Mouse (Mus musculus) midbrain, embryonic 14.5 days (tissue): ENCODE measurements around the gene Gm27179. TPM values are rescaled to one million over a fixed set of nuclear protein-coding genes. Genes with fewer than 3 reads are reported as not detected.
"Not testable (repeated sequence)": the region's sequence is repeated elsewhere in the genome, so short reads cannot be mapped to it uniquely, and the experiment has no call there.

Experiments
- ATAC-seq: fragments of 200-750 bp; cut with Nextera tagmentation; 2 replicates; pipeline ENCODE4 v1.8.0; 2017; ENCODE audit warnings: moderate number of reproducible peaks, moderate library complexity; ENCODE audit not compliant: low FRiP score, low TSS enrichment
- DNase-seq: peaks from one replicate; pipeline ENCODE4 v3.0.0-alpha.2; 2015
- H3K27ac ChIP-seq: fragments of 300-500 bp; sonication (generic); replicated peaks from 2 replicates; pipeline ENCODE4 v1.5.1; 2014; ENCODE audit warnings: mild to moderate bottlenecking, low read depth, low read length, moderate library complexity
- H3K27me3 ChIP-seq: fragments of 300-500 bp; sonication (generic); 2 replicates; pipeline ENCODE4 v1.6.1; 2014; ENCODE audit warnings: low read length, control low read depth, mixed read lengths; ENCODE audit not compliant: control insufficient read depth, insufficient read depth
- H3K36me3 ChIP-seq: fragments of 300-500 bp; sonication (generic); 2 replicates; pipeline ENCODE4 v1.6.1; 2014; ENCODE audit warnings: low read length, control low read depth; ENCODE audit not compliant: control insufficient read depth, insufficient read depth
- H3K4me1 ChIP-seq: fragments of 300-500 bp; sonication (generic); 2 replicates; pipeline ENCODE4 v1.6.1; 2014; ENCODE audit warnings: mild to moderate bottlenecking, antibody characterized with exemption, low read length, control low read depth; ENCODE audit not compliant: control insufficient read depth, insufficient read depth
- H3K4me2 ChIP-seq: fragments of 300-500 bp; sonication (generic); 2 replicates; pipeline ENCODE4 v1.6.1; 2014; ENCODE audit warnings: mild to moderate bottlenecking, low read length, moderate library complexity
- H3K4me3 ChIP-seq: fragments of 300-500 bp; sonication (generic); replicated peaks from 2 replicates; pipeline ENCODE4 v1.5.1; 2014; ENCODE audit warnings: low read depth, low read length
- H3K9ac ChIP-seq: fragments of 300-500 bp; sonication (generic); replicated peaks from 2 replicates; pipeline ENCODE4 v1.6.1; 2014; ENCODE audit warnings: mild to moderate bottlenecking, low read length, moderate library complexity
- H3K9me3 ChIP-seq: fragments of 300-500 bp; sonication (generic); 2 replicates; pipeline ENCODE4 v1.6.1; 2016; ENCODE audit warnings: low read length, control low read depth, mixed read lengths; ENCODE audit not compliant: control insufficient read depth
- WGBS: fragments of 180-500 bp; shearing (Covaris S2); extraction: QIAGEN DNeasy Blood & Tissue Kit; methylation state at CpG from one replicate; pipeline ENCODE4 v1.1.7; 2014; 5-methylcytosine and 5-hydroxymethylcytosine counted together
- polyA plus RNA-seq: library from polyadenylated mRNA; unstranded; fragments of >200 nt; fragmentation: Nextera tagmentation; extraction: Ambion mirVana; gene quantifications from 2 replicates; pipeline ENCODE4 v1.2.1, GENCODE M21; 2014

The Gm27179 gene
- polyA plus RNA-seq, 1 experiment from 2014 or later = not detected

DNA sequence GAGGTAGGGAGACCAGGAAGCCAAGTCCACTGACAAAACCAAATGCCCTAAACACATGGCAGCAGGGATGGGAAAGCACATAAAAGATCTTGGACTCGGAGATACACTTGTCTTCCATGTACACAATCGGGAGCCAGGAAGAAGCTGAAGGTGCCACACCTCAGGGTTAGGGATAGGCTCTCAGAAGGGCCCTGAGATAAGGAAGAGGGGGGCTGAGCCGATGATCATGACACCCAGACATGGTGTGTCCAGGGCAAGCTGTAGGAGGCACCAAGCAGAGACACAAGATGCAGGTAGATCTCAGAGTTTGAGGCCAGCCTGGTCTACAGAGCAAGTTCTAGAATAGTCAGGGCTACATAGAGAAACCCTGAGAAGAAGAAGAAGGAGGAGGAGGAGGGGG lies 17.8 kb downstream of the Gm27179 start:
- H3K4me2 ChIP-seq, H3K4me1 ChIP-seq, H3K27me3 ChIP-seq, DNase-seq, H3K9me3 ChIP-seq, H3K36me3 ChIP-seq, H3K9ac ChIP-seq, H3K27ac ChIP-seq, H3K4me3 ChIP-seq, ATAC-seq: not testable (repeated sequence)
- WGBS = no CpG with 5 or more reads among the region's 3 CpGs

DNA sequence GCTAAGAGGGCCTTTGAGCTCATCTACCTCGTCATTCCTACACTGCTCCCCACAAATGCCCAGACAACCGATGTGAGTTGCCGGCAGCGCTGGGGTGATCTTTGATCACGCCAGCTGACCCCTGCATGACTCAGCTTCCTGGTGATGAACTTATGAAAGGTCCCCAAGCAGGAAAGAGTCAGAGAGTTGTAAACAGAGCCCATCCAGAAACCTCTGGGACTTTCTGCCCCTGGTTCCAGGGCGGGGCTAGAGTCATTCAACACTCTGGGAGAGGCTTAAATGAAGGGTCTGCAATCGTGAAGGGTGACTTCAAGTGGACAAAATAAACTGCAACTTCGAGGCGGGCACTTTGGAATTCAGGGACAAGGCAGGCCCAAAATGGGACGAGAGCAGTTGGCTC lies 24.3 kb downstream of the Gm27179 start:
- H3K4me3 ChIP-seq, H3K4me2 ChIP-seq, ATAC-seq, H3K27me3 ChIP-seq, H3K9ac ChIP-seq, H3K27ac ChIP-seq, H3K36me3 ChIP-seq, H3K9me3 ChIP-seq, DNase-seq, H3K4me1 ChIP-seq: not testable (repeated sequence)
- no CpG with 5 or more reads among the region's 10 CpGs for WGBS

- WGBS = no CpG with 5 or more reads among the region's 18 CpGs
- H3K36me3 ChIP-seq, H3K27ac ChIP-seq, DNase-seq, H3K4me3 ChIP-seq, H3K9me3 ChIP-seq, H3K27me3 ChIP-seq, H3K4me2 ChIP-seq, H3K4me1 ChIP-seq, ATAC-seq, H3K9ac ChIP-seq: not testable (repeated sequence)
These were observed 26.7 kb downstream of the Gm27179 start for GRCm38 (mm10) chr14:69485466-69486135.

DNA sequence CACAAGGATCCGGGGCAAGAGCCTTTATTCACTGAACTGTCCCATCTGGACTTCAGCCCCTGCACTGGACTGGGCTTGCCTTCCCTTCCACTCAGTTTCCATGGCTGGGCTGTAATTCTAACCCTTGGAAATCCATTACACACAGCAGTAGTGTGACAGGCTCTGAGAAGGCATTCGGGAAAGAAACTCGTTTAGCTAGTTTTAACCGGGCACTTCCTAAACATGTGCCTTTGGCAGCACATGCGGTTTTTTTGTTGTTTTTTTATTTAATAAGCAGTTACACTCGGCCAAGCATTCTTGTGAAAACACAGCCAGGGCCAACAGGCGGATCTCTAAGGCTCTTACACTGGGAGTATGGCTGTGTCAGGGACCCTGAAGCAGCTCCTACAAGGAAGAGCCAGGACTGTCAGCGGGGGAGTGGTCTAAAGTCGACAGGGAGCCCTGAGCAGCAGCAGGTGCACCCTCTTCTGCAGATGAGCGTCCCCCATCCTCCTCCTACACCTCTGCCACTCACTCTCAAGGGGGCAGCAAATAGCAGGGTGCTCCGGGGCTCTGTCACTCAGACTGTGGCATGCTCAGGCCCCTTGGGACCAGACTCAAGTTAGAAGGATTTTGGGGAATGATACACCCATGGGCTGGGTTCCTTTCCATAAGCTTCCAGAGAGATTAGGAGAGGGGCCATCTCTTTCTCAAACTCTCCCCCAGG lies 38.3 kb downstream of the Gm27179 start:
- WGBS = no CpG with 5 or more reads among the region's 11 CpGs
- H3K27me3 ChIP-seq, ATAC-seq, H3K27ac ChIP-seq, H3K4me1 ChIP-seq, DNase-seq, H3K36me3 ChIP-seq, H3K9me3 ChIP-seq, H3K4me2 ChIP-seq, H3K4me3 ChIP-seq, H3K9ac ChIP-seq: not testable (repeated sequence)

- H3K4me2 ChIP-seq, H3K4me1 ChIP-seq, H3K4me3 ChIP-seq, H3K9me3 ChIP-seq, DNase-seq, H3K9ac ChIP-seq, ATAC-seq, H3K27me3 ChIP-seq, H3K36me3 ChIP-seq, H3K27ac ChIP-seq: not testable (repeated sequence)
- no CpG with 5 or more reads among the region's 2 CpGs for WGBS
These were observed 39.0 kb downstream of the Gm27179 start for GRCm38 (mm10) chr14:69473322-69473721.

- H3K36me3 ChIP-seq, H3K9me3 ChIP-seq, H3K9ac ChIP-seq, H3K4me2 ChIP-seq, ATAC-seq, H3K4me1 ChIP-seq, H3K27me3 ChIP-seq, DNase-seq, H3K27ac ChIP-seq, H3K4me3 ChIP-seq: not testable (repeated sequence)
- whole genome bisulfite sequencing = no CpG with 5 or more reads among the region's 8 CpGs
These were observed 42.1 kb downstream of the Gm27179 start for GRCm38 (mm10) chr14:69470122-69470708.

- ATAC-seq, H3K27me3 ChIP-seq: not testable (repeated sequence)
- no CpG with 5 or more reads among the region's 17 CpGs for WGBS
These were observed 44.6 kb downstream of the Gm27179 start for GRCm38 (mm10) chr14:69467612-69468366.

DNA sequence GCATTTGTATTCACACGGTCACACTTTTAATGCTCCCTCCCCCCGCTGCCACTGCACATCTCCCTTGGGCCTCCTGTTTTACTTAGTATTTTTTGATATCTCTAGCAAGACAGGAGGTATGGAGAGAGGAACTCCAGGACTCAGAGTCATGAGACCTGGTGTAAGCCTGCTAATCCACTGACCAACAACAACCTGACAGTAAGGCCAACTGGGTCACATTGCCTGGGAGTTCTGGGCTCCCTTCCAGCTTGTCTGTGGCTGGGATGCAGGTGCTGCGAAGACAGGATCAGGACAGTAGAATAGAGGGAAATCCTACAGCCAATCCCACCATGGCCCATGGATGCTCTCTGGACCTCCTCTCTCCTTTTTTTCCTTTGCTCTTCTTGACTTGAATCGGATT lies 47.9 kb downstream of the Gm27179 start:
- H3K4me3 ChIP-seq, H3K9ac ChIP-seq, ATAC-seq, DNase-seq, H3K36me3 ChIP-seq, H3K4me2 ChIP-seq, H3K27me3 ChIP-seq, H3K27ac ChIP-seq, H3K9me3 ChIP-seq, H3K4me1 ChIP-seq: not testable (repeated sequence)
- no CpG with 5 or more reads among the region's 4 CpGs for WGBS

More at GRCm38 (mm10) chr14:69467612-69468366, 44.6 kb downstream of the Gm27179 start:
- DNase-seq, H3K36me3 ChIP-seq, H3K4me3 ChIP-seq, H3K4me2 ChIP-seq, H3K4me1 ChIP-seq, H3K9ac ChIP-seq, H3K9me3 ChIP-seq, H3K27ac ChIP-seq: not testable (repeated sequence)
